Mouse (Mus musculus) spleen, adult 2 months (tissue): Measurements from ENCODE around the gene Serpina3k. TPM values are rescaled to one million over a fixed set of nuclear protein-coding genes. Genes with fewer than 3 reads are reported as not detected.
"Not testable (repeated sequence)": the region's sequence is repeated elsewhere in the genome, so short reads cannot be mapped to it uniquely, and the experiment has no call there.

ENCODE experiments used
- DNase-seq, 2 experiments: peaks; one replicate each; pipeline versions ENCODE4 v3.0.0 to v3.0.0-alpha.2; 2012 to 2021; ENCODE audit warnings: low spot score in 2 of 2, low read depth in 1 of 2
- H3K27ac ChIP-seq: fragments of 200-500 bp; 2 replicates; pipeline ENCODE4 v1.5.1; 2012; ENCODE audit warnings: low read length, inconsistent platforms; ENCODE audit not compliant: insufficient read depth
- H3K27me3 ChIP-seq: fragments of 200-500 bp; 2 replicates; pipeline ENCODE4 v1.6.1; 2012; ENCODE audit warnings: mild to moderate bottlenecking, moderate library complexity, low read length, inconsistent platforms; ENCODE audit not compliant: control insufficient read depth, insufficient read depth
- H3K36me3 ChIP-seq: fragments of 200-500 bp; 2 replicates; pipeline ENCODE4 v1.6.1; 2012; ENCODE audit warnings: mild to moderate bottlenecking, low read length, inconsistent platforms; ENCODE audit not compliant: control insufficient read depth, insufficient read depth
- H3K4me1 ChIP-seq: fragments of 200-500 bp; 2 replicates; pipeline ENCODE4 v1.6.1; 2011; ENCODE audit warnings: inconsistent platforms; ENCODE audit not compliant: control insufficient read depth, insufficient read depth, insufficient read length
- H3K4me3 ChIP-seq: fragments of 200-500 bp; 2 replicates; pipeline ENCODE4 v1.5.1; 2011; ENCODE audit warnings: mild to moderate bottlenecking, inconsistent platforms; ENCODE audit not compliant: insufficient read depth, insufficient read length; ENCODE audit errors: extremely low read depth
- CTCF ChIP-seq: fragments of 200-500 bp; IDR thresholded peaks from 2 replicates; pipeline ENCODE4 v1.5.1; 2011; ENCODE audit warnings: mild to moderate bottlenecking, inconsistent platforms; ENCODE audit not compliant: insufficient read depth, insufficient read length, insufficient replicate concordance; ENCODE audit errors: extremely low read depth
- POLR2A ChIP-seq: fragments of 200-500 bp; IDR thresholded peaks from 2 replicates; pipeline ENCODE4 v1.6.1; 2011; ENCODE audit warnings: low read depth, low read length, inconsistent platforms
- WGBS: fragments of 180-500 bp; shearing (Covaris S2); methylation state at CpG from one replicate; pipeline ENCODE4 v1.1.7; 2018; 5-methylcytosine and 5-hydroxymethylcytosine counted together
- polyA plus RNA-seq: library from polyadenylated mRNA; depleted of rRNA; stranded (reverse); fragments of >200 nt; gene quantifications from 2 replicates; pipeline ENCODE4 v1.2.3, GENCODE M21; 2012; rRNA removed

Gene Serpina3k
- 0.05 and 0.11 TPM in 2 replicates for polyA plus RNA-seq

DNA sequence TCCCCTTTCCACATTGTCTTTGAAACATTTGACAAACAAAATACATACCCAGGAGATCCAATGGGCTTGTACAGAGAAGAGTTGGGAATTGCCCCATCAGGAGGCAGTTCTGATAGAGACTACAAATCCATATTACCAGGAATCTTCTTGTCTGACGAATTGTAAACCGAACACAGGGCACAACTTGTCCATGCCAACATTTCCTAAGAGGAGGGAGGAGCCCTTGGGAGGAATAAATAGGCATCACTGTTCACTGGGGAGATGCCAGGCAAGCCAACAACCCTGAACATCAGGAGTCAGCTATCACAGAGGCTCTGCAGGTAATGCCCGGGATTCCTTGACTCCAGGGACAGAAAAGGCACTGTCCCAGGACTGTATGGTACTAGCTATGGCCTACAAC, at the start of gene Serpina3k, which contains the start of gene Serpina3m:
Gene Serpina3k, plus strand, starts transcription at position 261 of the 400 bp plus-strand sequence.
Gene Serpina3m, plus strand, starts transcription at position 261 of the 400 bp plus-strand sequence.
- DNase-seq, H3K4me3 ChIP-seq, H3K36me3 ChIP-seq, H3K27ac ChIP-seq, H3K27me3 ChIP-seq, H3K4me1 ChIP-seq: not testable (repeated sequence)
- 90% methylated on average over 3 of the region's 3 CpGs for WGBS

DNA sequence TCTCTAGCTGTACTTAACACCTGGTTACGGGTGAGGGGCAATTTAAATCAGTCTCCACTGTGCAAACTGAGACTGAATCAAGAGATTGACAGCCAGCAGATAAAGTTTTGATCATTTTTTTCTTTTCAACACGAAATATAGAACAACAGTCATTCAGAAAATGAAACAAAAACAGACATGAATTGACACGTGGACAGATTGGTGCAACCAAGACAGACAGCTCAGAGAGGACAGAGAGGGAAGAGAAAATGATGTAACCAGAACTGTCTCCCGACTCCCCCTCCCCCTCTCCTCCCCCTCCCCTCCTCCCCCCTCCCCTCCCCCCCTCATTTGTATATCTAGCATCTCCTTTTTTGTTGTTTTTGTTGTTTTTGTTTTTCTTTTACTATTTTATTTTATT, 48.4 kb upstream of the Serpina3k start:
- no peak overlapping the region for H3K27ac ChIP-seq
- no peak for DNase-seq
- TF ChIP-seq CTCF (no peak), POLR2A (no peak)
- H3K4me1 ChIP-seq: no peaks in the 10 kb centered on the region
- H3K36me3 ChIP-seq: no peaks in the 10 kb centered on the region
- 48% methylated on average over 4 of the region's 4 CpGs for WGBS
- no peaks in the 10 kb centered on the region for H3K27me3 ChIP-seq
- H3K4me3 ChIP-seq: no peak overlapping the region

DNA sequence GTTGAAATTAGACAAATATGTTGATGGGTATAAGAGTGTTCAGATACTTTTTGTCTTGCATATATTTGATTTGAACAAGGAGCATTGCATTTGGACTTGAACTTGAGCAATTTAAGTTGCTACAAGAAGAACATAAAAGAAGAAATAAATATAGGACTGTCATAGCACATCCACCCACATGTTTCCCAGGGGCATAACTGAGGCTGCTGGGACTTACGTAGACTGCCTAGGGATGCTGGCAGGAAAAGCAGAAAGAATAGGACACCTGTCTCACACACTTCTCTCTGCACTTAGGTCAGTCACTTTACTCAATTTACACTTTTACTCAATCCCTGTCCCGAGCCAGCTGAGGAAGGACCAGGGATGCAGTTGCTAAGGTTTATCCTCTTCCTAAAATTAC, 44.3 kb upstream of the Serpina3k start:
- TF ChIP-seq CTCF (no peak), POLR2A (no peak)
- Histone ChIP-seq H3K36me3 (no peaks in the 10 kb centered on the region), H3K27me3 (no peaks in the 10 kb centered on the region), H3K4me3 (no peak overlapping the region), H3K4me1 (no peaks in the 10 kb centered on the region), H3K27ac (no peak overlapping the region)
- no peak for DNase-seq
- WGBS: 88% methylated on average over 2 of the region's 2 CpGs

- no peak overlapping the region for H3K27ac ChIP-seq
- no peak for DNase-seq
- H3K4me1 ChIP-seq: no peaks in the 10 kb centered on the region
- H3K36me3 ChIP-seq: no peaks in the 10 kb centered on the region
- no peaks in the 10 kb centered on the region for H3K27me3 ChIP-seq
- TF ChIP-seq CTCF (no peak), POLR2A (no peak)
- H3K4me3 ChIP-seq: no peak overlapping the region
- 91% methylated on average over 2 of the region's 2 CpGs for WGBS
Measured at GRCm38 (mm10) chr12:104298049-104298448, 40.2 kb upstream of the Serpina3k start.

DNA sequence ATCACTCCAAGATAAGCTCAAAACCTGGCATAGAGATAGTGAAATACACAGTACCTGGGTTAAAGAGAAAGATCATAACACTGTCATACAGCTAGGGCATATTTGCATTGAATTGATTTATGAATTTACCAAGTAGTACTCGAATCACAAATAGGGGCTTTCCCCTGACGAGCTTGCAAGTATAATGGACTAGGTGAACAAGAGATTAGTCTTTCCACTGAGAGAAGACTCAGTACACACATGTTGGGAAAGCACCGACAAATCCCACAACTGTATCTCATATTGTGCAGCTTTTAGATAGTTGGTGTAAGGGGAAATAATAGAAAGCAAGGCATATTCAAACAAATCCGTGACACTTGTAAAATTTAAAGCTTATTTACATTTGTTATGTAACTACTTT, 32.3 kb upstream of the Serpina3k start:
- Histone ChIP-seq H3K27ac (no peak overlapping the region), H3K36me3 (no peaks in the 10 kb centered on the region), H3K4me1 (no peaks in the 10 kb centered on the region), H3K27me3 (no peaks in the 10 kb centered on the region), H3K4me3 (no peak overlapping the region)
- TF ChIP-seq CTCF (no peak), POLR2A (no peak)
- WGBS: 79% methylated on average over 4 of the region's 4 CpGs
- DNase-seq: no peak

GRCm38 (mm10) chr12:104314253-104314652, 24.0 kb upstream of the Serpina3k start, which contains the start of gene Serpina3j:
TSS of gene Serpina3j (plus strand) at chr12:104314553.
- no peaks in the 10 kb centered on the region for H3K4me1 ChIP-seq

GRCm38 (mm10) chr12:104322454-104322853, 15.8 kb upstream of the Serpina3k start:
- Histone ChIP-seq H3K4me3 (no peak overlapping the region), H3K27me3 (no peaks in the 10 kb centered on the region), H3K27ac (no peak overlapping the region), H3K36me3 (no peaks in the 10 kb centered on the region), H3K4me1 (no peaks in the 10 kb centered on the region)
- DNase-seq: no peak
- WGBS: 55% methylated on average over 1 of the region's 1 CpGs
- TF ChIP-seq POLR2A (no peak), CTCF (no peak)

More at GRCm38 (mm10) chr12:104314253-104314652, 24.0 kb upstream of the Serpina3k start, which contains the start of gene Serpina3j:
- Histone ChIP-seq H3K27me3 (no peaks in the 10 kb centered on the region), H3K4me3 (no peak within 1 kb of the TSS), H3K27ac (no peak within 1 kb of the TSS), H3K36me3 (no peaks in the 10 kb centered on the region)
- DNase-seq: no peak
- TF ChIP-seq CTCF (no peak), POLR2A (no peak)
- 85% methylated on average over 1 of the region's 1 CpGs for WGBS
